In the genomic region with DNA sequence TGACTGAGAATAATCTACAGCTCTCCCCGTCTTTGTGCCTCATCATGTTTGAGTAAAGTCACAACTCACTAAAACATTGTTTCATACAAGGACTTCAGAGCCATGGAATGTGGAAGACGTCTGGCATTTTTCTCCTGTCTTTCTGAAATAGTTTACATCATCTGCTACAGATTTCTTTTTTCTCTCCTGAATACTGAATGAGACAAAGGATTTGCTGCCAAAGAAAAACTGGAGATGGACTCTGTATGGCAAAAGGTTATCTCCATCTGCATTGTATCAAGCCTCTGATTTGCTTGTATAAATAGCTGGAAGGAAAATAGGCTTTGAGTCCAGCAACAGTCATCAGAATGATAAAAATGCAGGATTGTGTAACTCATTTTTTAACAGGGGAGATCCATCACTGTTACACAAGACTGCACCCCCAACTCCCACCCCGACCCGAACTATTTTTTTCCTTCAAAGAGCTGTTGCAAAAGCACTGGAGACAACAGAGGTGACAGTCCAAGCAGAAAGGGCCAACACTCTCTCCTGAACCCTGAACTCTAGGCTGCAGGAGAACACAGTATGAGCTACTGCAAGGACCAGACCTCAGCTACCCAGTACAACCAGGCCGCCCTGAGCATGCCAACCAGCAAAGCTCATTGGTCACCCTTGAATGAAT, we compare ENCODE assay signal across 17 mouse cellular contexts. TPM values are rescaled to one million over a fixed set of nuclear protein-coding genes. Genes with fewer than 3 reads are reported as not detected.
A peak's percentile ranks its signal among the peaks of the same experiment; 100 is the strongest.
DNase-seq lines count a peak whose midpoint lies in the region; ATAC-seq and TF ChIP-seq lines count a peak whose summit lies in the region.
"Had no signal": no experiment of that assay in that cellular context is flagged by ENCODE, and none has a peak within 500 bp of the region (broad histone marks: within the 10 kb centered on the region; RNA-seq: fewer than 3 reads in every experiment).

No protein-coding gene starts in this region.

- H3K27me3 ChIP-seq in liver, adult 2 months (ENCODE audit: control insufficient read depth, insufficient read depth, low read length): no peaks in the 10 kb centered on the region
- no peaks in the 10 kb centered on the region for H3K27me3 ChIP-seq in liver, embryonic 11.5 days (replicated peaks; ENCODE audit: control insufficient read depth, insufficient read depth, low read length)
- H3K27me3 ChIP-seq in stomach, embryonic 15.5 days (replicated peaks): no peaks in the 10 kb centered on the region
- H3K27me3 ChIP-seq: hindbrain, embryonic 15.5 days; liver, embryonic 13.5 days; midbrain, embryonic 15.5 days had no signal

- H3K9ac ChIP-seq in liver, adult 2 months (ENCODE audit: low read depth, low read length): no peak overlapping the region
- H3K9ac ChIP-seq in liver, embryonic 11.5 days (ENCODE audit: low read depth, low read length): no peak overlapping the region
- H3K9ac ChIP-seq in stomach, embryonic 15.5 days: no peak overlapping the region
- H3K9ac ChIP-seq: hindbrain, embryonic 15.5 days; liver, embryonic 13.5 days; midbrain, embryonic 15.5 days had no signal

- H3K9me3 ChIP-seq in liver, embryonic 11.5 days (ENCODE audit: control insufficient read depth, low read length): no peaks in the 10 kb centered on the region
- no peaks in the 10 kb centered on the region for H3K9me3 ChIP-seq in stomach, embryonic 15.5 days
- H3K9me3 ChIP-seq: hindbrain, embryonic 15.5 days; liver, embryonic 13.5 days; midbrain, embryonic 15.5 days had no signal

- no peaks in the 10 kb centered on the region for H3K79me2 ChIP-seq in liver, adult 2 months (ENCODE audit: control insufficient read depth, insufficient read depth, low read length)

- WGBS in liver, adult 2 months: 66% methylated on average over 5 of the region's 5 CpGs
- WGBS in liver, embryonic 11.5 days: 58% methylated on average over 5 of the region's 5 CpGs
- 42% methylated on average over 5 of the region's 5 CpGs for WGBS in stomach, embryonic 15.5 days

- no peak for TF ChIP-seq CTCF in liver, adult 2 months (IDR thresholded peaks at IDR 0.05; ENCODE audit: low read depth, low read length)

- H3K4me3 ChIP-seq in liver, adult 2 months (ENCODE audit: insufficient read depth, low read depth, low read length): no peak overlapping the region
- no peak overlapping the region for H3K4me3 ChIP-seq in liver, embryonic 11.5 days (ENCODE audit: low read depth, low read length)
- H3K4me3 ChIP-seq in stomach, embryonic 15.5 days (replicated peaks): no peak overlapping the region
- H3K4me3 ChIP-seq: erythroblast, embryonic 14.5 days; hindbrain, embryonic 15.5 days; liver, embryonic 13.5 days; midbrain, embryonic 15.5 days had no signal

- H3K27ac ChIP-seq in liver, adult 2 months (replicated peaks; ENCODE audit: insufficient read depth, low read depth, low read length): no peak overlapping the region
- no peak overlapping the region for H3K27ac ChIP-seq in liver, embryonic 11.5 days (ENCODE audit: low read depth, low read length)
- 0 out of 2 replicates have a peak overlapping the region, but pooled peaks have one; percentile 33 for H3K27ac ChIP-seq in stomach, embryonic 15.5 days
- H3K27ac ChIP-seq: hindbrain, embryonic 15.5 days; liver, embryonic 13.5 days; midbrain, embryonic 15.5 days had no signal

- no peak for ATAC-seq in liver, embryonic 11.5 days (replicated peaks; ENCODE audit: low FRiP score)
- no peak for ATAC-seq in stomach, embryonic 15.5 days (ENCODE audit: insufficient read depth, low FRiP score, low read depth)
- ATAC-seq in megakaryocyte-erythroid progenitor cell, adult 5-6 weeks (replicated peaks; ENCODE audit: low FRiP score, low TSS enrichment, poor library complexity, severe bottlenecking): no peak
- ATAC-seq: midbrain, embryonic 15.5 days had no signal

- no peaks in the 10 kb centered on the region for H3K36me3 ChIP-seq in liver, adult 2 months (ENCODE audit: control insufficient read depth, insufficient read depth, low read length)
- H3K36me3 ChIP-seq in liver, embryonic 11.5 days (ENCODE audit: control insufficient read depth, insufficient read depth, low read length): no peaks in the 10 kb centered on the region
- H3K36me3 ChIP-seq in stomach, embryonic 15.5 days: no peaks in the 10 kb centered on the region
- H3K36me3 ChIP-seq: hindbrain, embryonic 15.5 days; liver, embryonic 13.5 days; midbrain, embryonic 15.5 days had no signal

- no peaks in the 10 kb centered on the region for H3K4me1 ChIP-seq in liver, adult 2 months (ENCODE audit: control insufficient read depth, insufficient read depth, low read length)
- no peaks in the 10 kb centered on the region for H3K4me1 ChIP-seq in liver, embryonic 11.5 days (replicated peaks; ENCODE audit: control insufficient read depth, insufficient read depth, low read length)
- 0 out of 2 replicates have a peak, but pooled peaks cover 5% of the 10 kb centered on the region for H3K4me1 ChIP-seq in stomach, embryonic 15.5 days
- H3K4me1 ChIP-seq: hindbrain, embryonic 15.5 days; liver, embryonic 13.5 days; midbrain, embryonic 15.5 days had no signal

- DNase-seq in adrenal gland, adult 2 months: peak; percentile 32
- no peak for DNase-seq in adrenal gland, postnatal 25 days
- DNase-seq in liver, adult 2 months (ENCODE audit: extremely low read depth, low read depth, low spot score): peak; percentile 4
- DNase-seq in liver, embryonic 11.5 days (ENCODE audit: low spot score): no peak
- DNase-seq in kidney, postnatal 36 days: peak; percentile 27 to 48
- no peak for DNase-seq in cerebellum, postnatal 10 days
- DNase-seq: adrenal gland, adult 8-10 months; cerebellum, adult 18-20 months; gastrocnemius, postnatal 14 days; liver, embryonic 13.5 days; right cerebral cortex, postnatal 25 days had no signal

- no peak for TF ChIP-seq POLR2A in liver, adult 2 months (IDR thresholded peaks at IDR 0.05; ENCODE audit: extremely low read depth, insufficient read depth, low read length)

- H3K4me2 ChIP-seq in liver, embryonic 11.5 days: no peak overlapping the region
- no peak overlapping the region for H3K4me2 ChIP-seq in stomach, embryonic 15.5 days
- H3K4me2 ChIP-seq: hindbrain, embryonic 15.5 days; liver, embryonic 13.5 days; midbrain, embryonic 15.5 days had no signal

RNA-seq across cellular contexts. Expression of a gene that starts 21.8 kb away (rescaled TPM):
- 10 to 100 TPM in 1 of 2 experiments, 1 to 10 TPM in 1; 9.7 to 16.7 TPM for total RNA-seq in adrenal gland, adult 2 months (2021)
- polyA plus RNA-seq in adrenal gland, adult 2 months (2012; rRNA removed): 2.9 and 3.2 TPM in 2 replicates
- 9.4 and 9.8 TPM in 2 replicates for total RNA-seq in adrenal gland, postnatal 25 days (2021)
- total RNA-seq in liver, adult 2 months (2014; rRNA removed): 0.46 and 0.60 TPM in 2 replicates
- 0.12 and 0.20 TPM in 2 replicates for polyA plus RNA-seq in liver, adult 2 months (2012; rRNA removed)
- 1.3 and 1.6 TPM in 2 replicates for polyA plus RNA-seq in liver, embryonic 11.5 days (2014; fragmentation: Nextera tagmentation; extraction: Ambion mirVana)
- 5.9 and 6.3 TPM in 2 replicates for polyA plus RNA-seq in stomach, embryonic 15.5 days (2015; fragmentation: Nextera tagmentation; extraction: Ambion mirVana)
- not detected in 2 replicates for total RNA-seq in megakaryocyte-erythroid progenitor cell, adult 5-6 weeks (2014; fragmentation: Nextera tagmentation)
- total RNA-seq in megakaryocyte-erythroid progenitor cell, adult 5-6 weeks (2017): not detected in 2 replicates
- total RNA-seq: neutrophil, adult 5-6 weeks had no signal

Comparison
In these comparisons a context has a peak if more than half of its experiments do, and no peak if none do; other contexts are left out.
1. DNase-seq: peak in adrenal gland, adult 2 months (single experiment), liver, adult 2 months (single experiment) and kidney, postnatal 36 days (2 of 2); none in adrenal gland, postnatal 25 days (single experiment), liver, embryonic 11.5 days (single experiment) and cerebellum, postnatal 10 days (0 of 2).